Mouse (Mus musculus) intestine, embryonic 16.5 days (tissue): ENCODE measurements around the gene Echdc3. TPM values are rescaled to one million over a fixed set of nuclear protein-coding genes. Genes with fewer than 3 reads are reported as not detected.

Source experiments
- ATAC-seq: fragments of 200-750 bp; cut with Nextera tagmentation; 2 replicates; pipeline ENCODE4 v1.8.0; 2017; ENCODE audit warnings: moderate TSS enrichment, moderate library complexity
- H3K27ac ChIP-seq: fragments of 300-500 bp; sonication (generic); 2 replicates; pipeline ENCODE4 v1.5.1; 2014; ENCODE audit warnings: mild to moderate bottlenecking, low read length
- H3K27me3 ChIP-seq: fragments of 300-500 bp; sonication (generic); replicated peaks from 2 replicates; pipeline ENCODE4 v1.6.1; 2014; ENCODE audit warnings: low read length, control low read depth, mixed read lengths; ENCODE audit not compliant: control insufficient read depth, insufficient read depth
- H3K36me3 ChIP-seq: fragments of 300-500 bp; sonication (generic); 2 replicates; pipeline ENCODE4 v1.6.1; 2014; ENCODE audit warnings: low read length, control low read depth; ENCODE audit not compliant: control insufficient read depth, insufficient read depth
- H3K4me1 ChIP-seq: fragments of 300-500 bp; sonication (generic); 2 replicates; pipeline ENCODE4 v1.6.1; 2014; ENCODE audit warnings: low read length, control low read depth, mixed read lengths; ENCODE audit not compliant: control insufficient read depth, insufficient read depth
- H3K4me2 ChIP-seq: fragments of 300-500 bp; sonication (generic); 2 replicates; pipeline ENCODE4 v1.6.1; 2014; ENCODE audit warnings: low read depth, low read length, control low read depth
- H3K4me3 ChIP-seq: fragments of 300-500 bp; sonication (generic); 2 replicates; pipeline ENCODE4 v1.5.1; 2014; ENCODE audit warnings: mild to moderate bottlenecking, low read length
- H3K9ac ChIP-seq: fragments of 300-500 bp; sonication (generic); 2 replicates; pipeline ENCODE4 v1.6.1; 2014; ENCODE audit warnings: low read depth, low read length
- H3K9me3 ChIP-seq: fragments of 300-500 bp; sonication (generic); 2 replicates; pipeline ENCODE4 v1.6.1; 2016; ENCODE audit warnings: low read length, control low read depth; ENCODE audit not compliant: control insufficient read depth
- WGBS: fragments of 180-500 bp; shearing (Covaris S2); extraction: QIAGEN DNeasy Blood & Tissue Kit; methylation state at CpG from one replicate; pipeline ENCODE4 v1.1.7; 2014; 5-methylcytosine and 5-hydroxymethylcytosine counted together
- polyA plus RNA-seq: library from polyadenylated mRNA; unstranded; fragments of >200 nt; fragmentation: Nextera tagmentation; extraction: Ambion mirVana; gene quantifications from 2 replicates; pipeline ENCODE4 v1.2.1, GENCODE M21; 2015

Gene Echdc3
- polyA plus RNA-seq, 1 experiment from 2014 or later, result 16.6 TPM

- no peaks in the 10 kb centered on the region for H3K36me3 ChIP-seq
- no peak overlapping the region for H3K9ac ChIP-seq
- no peaks in the 10 kb centered on the region for H3K27me3 ChIP-seq
- whole genome bisulfite sequencing, result 92% methylated on average over 3 of the region's 3 CpGs
- H3K4me3 ChIP-seq, result no peak overlapping the region
- no peak for ATAC-seq
- no peak overlapping the region for H3K4me2 ChIP-seq
- no peaks in the 10 kb centered on the region for H3K9me3 ChIP-seq
- no peak overlapping the region for H3K27ac ChIP-seq
- peaks cover 8% of the 10 kb centered on the region for H3K4me1 ChIP-seq
These were observed 39.7 kb upstream of the Echdc3 start for GRCm38 (mm10) chr2:6252491-6252890.

GRCm38 (mm10) chr2:6251076-6251496 is 38.3 kb upstream of the Echdc3 start:
- peaks cover 2% of the 10 kb centered on the region; the same call in 1 of the 2 replicates for H3K4me1 ChIP-seq
- H3K4me2 ChIP-seq, result no peak overlapping the region
- H3K4me3 ChIP-seq, result no peak overlapping the region
- H3K27ac ChIP-seq, result no peak overlapping the region; the same call in 1 of the 2 replicates
- no peaks in the 10 kb centered on the region for H3K9me3 ChIP-seq
- H3K27me3 ChIP-seq, result no peaks in the 10 kb centered on the region
- 65% methylated on average over 3 of the region's 3 CpGs for WGBS
- no peak overlapping the region for H3K9ac ChIP-seq
- H3K36me3 ChIP-seq, result no peaks in the 10 kb centered on the region
- ATAC-seq, result no peak

GRCm38 (mm10) chr2:6241446-6241845 is 28.6 kb upstream of the Echdc3 start:
- no peak overlapping the region for H3K4me3 ChIP-seq
- no peak overlapping the region for H3K27ac ChIP-seq
- H3K9me3 ChIP-seq, result no peaks in the 10 kb centered on the region
- 0 out of 2 replicates have a peak, but pooled peaks cover 5% of the 10 kb centered on the region for H3K4me1 ChIP-seq
- WGBS, result 87% methylated on average over 5 of the region's 5 CpGs
- no peaks in the 10 kb centered on the region for H3K27me3 ChIP-seq
- no peak overlapping the region for H3K4me2 ChIP-seq
- ATAC-seq, result no peak
- H3K9ac ChIP-seq, result no peak overlapping the region
- 0 out of 2 replicates have a peak, but pooled peaks cover 2% of the 10 kb centered on the region for H3K36me3 ChIP-seq

GRCm38 (mm10) chr2:6240072-6240471 is 27.2 kb upstream of the Echdc3 start:
- H3K27ac ChIP-seq, result no peak overlapping the region
- ATAC-seq, result no peak
- H3K9me3 ChIP-seq, result no peaks in the 10 kb centered on the region
- 0 out of 2 replicates have a peak, but pooled peaks cover 5% of the 10 kb centered on the region for H3K4me1 ChIP-seq
- H3K36me3 ChIP-seq, result no peaks in the 10 kb centered on the region
- 38% methylated on average over 1 of the region's 1 CpGs for WGBS
- H3K9ac ChIP-seq, result no peak overlapping the region
- no peak overlapping the region for H3K4me2 ChIP-seq
- H3K4me3 ChIP-seq, result no peak overlapping the region
- no peaks in the 10 kb centered on the region for H3K27me3 ChIP-seq

- WGBS, result 55% methylated on average over 4 of the region's 4 CpGs
These were observed 26.5 kb upstream of the Echdc3 start for GRCm38 (mm10) chr2:6239333-6239732.

GRCm38 (mm10) chr2:6238679-6239078 is 25.8 kb upstream of the Echdc3 start:
- no peak overlapping the region for H3K27ac ChIP-seq
- no peaks in the 10 kb centered on the region for H3K9me3 ChIP-seq
- no peaks in the 10 kb centered on the region for H3K27me3 ChIP-seq
- H3K36me3 ChIP-seq, result no peaks in the 10 kb centered on the region
- no peak overlapping the region for H3K4me3 ChIP-seq
- 0 out of 2 replicates have a peak, but pooled peaks cover 5% of the 10 kb centered on the region for H3K4me1 ChIP-seq
- no peak overlapping the region for H3K4me2 ChIP-seq
- ATAC-seq, result peak; percentile 66
- WGBS, result 30% methylated on average over 2 of the region's 2 CpGs
- no peak overlapping the region for H3K9ac ChIP-seq

More at GRCm38 (mm10) chr2:6239333-6239732, 26.5 kb upstream of the Echdc3 start:
- H3K27ac ChIP-seq, result no peak overlapping the region
- no peak overlapping the region for H3K9ac ChIP-seq
- H3K27me3 ChIP-seq, result no peaks in the 10 kb centered on the region
- no peaks in the 10 kb centered on the region for H3K9me3 ChIP-seq
- H3K4me3 ChIP-seq, result no peak overlapping the region
- no peak overlapping the region for H3K4me2 ChIP-seq
- H3K4me1 ChIP-seq, result 0 out of 2 replicates have a peak, but pooled peaks cover 5% of the 10 kb centered on the region
- no peak for ATAC-seq
- H3K36me3 ChIP-seq, result no peaks in the 10 kb centered on the region

- H3K36me3 ChIP-seq, result no peaks in the 10 kb centered on the region
- 27% methylated on average over 4 of the region's 4 CpGs for WGBS
- peak; percentile 58 for ATAC-seq
- H3K27me3 ChIP-seq, result no peaks in the 10 kb centered on the region
- H3K9me3 ChIP-seq, result no peaks in the 10 kb centered on the region
- H3K4me1 ChIP-seq, result 0 out of 2 replicates have a peak, but pooled peaks cover 5% of the 10 kb centered on the region
- H3K4me2 ChIP-seq, result no peak overlapping the region
- no peak overlapping the region for H3K27ac ChIP-seq
- no peak overlapping the region for H3K9ac ChIP-seq
- H3K4me3 ChIP-seq, result no peak overlapping the region
These were observed 25.4 kb upstream of the Echdc3 start for GRCm38 (mm10) chr2:6238244-6238643.

- no peak for ATAC-seq
- Histone ChIP-seq H3K4me1 (0 out of 2 replicates have a peak, but pooled peaks cover 4% of the 10 kb centered on the region), H3K36me3 (no peaks in the 10 kb centered on the region), H3K9me3 (no peaks in the 10 kb centered on the region), H3K27ac (no peak overlapping the region), H3K4me3 (no peak overlapping the region), H3K4me2 (no peak overlapping the region), H3K27me3 (no peaks in the 10 kb centered on the region), H3K9ac (no peak overlapping the region)
- 64% methylated on average over 6 of the region's 6 CpGs for WGBS
These were observed 20.5 kb upstream of the Echdc3 start for GRCm38 (mm10) chr2:6233353-6233752.

- no peak overlapping the region for H3K9ac ChIP-seq
- H3K4me2 ChIP-seq, result no peak overlapping the region
- 80% methylated on average over 7 of the region's 7 CpGs for WGBS
- H3K27ac ChIP-seq, result no peak overlapping the region
- ATAC-seq, result no peak
- no peaks in the 10 kb centered on the region for H3K9me3 ChIP-seq
- no peaks in the 10 kb centered on the region for H3K27me3 ChIP-seq
- H3K4me1 ChIP-seq, result no peaks in the 10 kb centered on the region
- no peaks in the 10 kb centered on the region for H3K36me3 ChIP-seq
- H3K4me3 ChIP-seq, result no peak overlapping the region
These were observed 19.9 kb upstream of the Echdc3 start for GRCm38 (mm10) chr2:6232755-6233154.

GRCm38 (mm10) chr2:6230865-6231264 is 18.0 kb upstream of the Echdc3 start:
- Histone ChIP-seq H3K36me3 (no peaks in the 10 kb centered on the region), H3K4me1 (no peaks in the 10 kb centered on the region), H3K9me3 (no peaks in the 10 kb centered on the region), H3K27ac (no peak overlapping the region), H3K27me3 (no peaks in the 10 kb centered on the region), H3K4me3 (no peak overlapping the region), H3K9ac (no peak overlapping the region), H3K4me2 (no peak overlapping the region)
- WGBS, result 77% methylated on average over 6 of the region's 6 CpGs
- ATAC-seq, result no peak
